Mouse (Mus musculus): ENCODE measurements around the gene Gad1. TPM values are rescaled to one million over a fixed set of nuclear protein-coding genes. Genes with fewer than 3 reads are reported as not detected.
A peak's percentile ranks its signal among the peaks of the same experiment; 100 is the strongest.

Gene Gad1
- polyA plus RNA-seq, 1 experiment from 2014 or later, result 0.23 TPM

GRCm38 (mm10) chr2:70565651-70566602 lies 13.1 kb downstream of the Gad1 start:
- H3K4me1 ChIP-seq, result peaks cover 74% of the 10 kb centered on the region
- no peaks in the 10 kb centered on the region for H3K36me3 ChIP-seq
- ATAC-seq (ENCODE audit: extremely low read depth, insufficient number of reproducible peaks, low FRiP score, low TSS enrichment), result no peak
- 3% methylated on average over 30 of the region's 30 CpGs for WGBS
- H3K27me3 ChIP-seq (replicated peaks), result peaks cover 99% of the 10 kb centered on the region
- peak overlapping the region; percentile 53 for H3K4me3 ChIP-seq
- peak overlapping the region; percentile 48; the same call in 1 of the 2 replicates for H3K9ac ChIP-seq
- peak overlapping the region; percentile 86 for H3K4me2 ChIP-seq
- H3K9me3 ChIP-seq, result no peaks in the 10 kb centered on the region
- no peak overlapping the region for H3K27ac ChIP-seq (replicated peaks)

GRCm38 (mm10) chr2:70566603-70566981 lies 13.7 kb downstream of the Gad1 start:
- no peaks in the 10 kb centered on the region for H3K9me3 ChIP-seq
- H3K9ac ChIP-seq, result no peak overlapping the region
- H3K4me3 ChIP-seq, result peak overlapping the region; percentile 53
- peaks cover 99% of the 10 kb centered on the region for H3K27me3 ChIP-seq (replicated peaks)
- H3K4me1 ChIP-seq, result peaks cover 72% of the 10 kb centered on the region
- peak overlapping the region; percentile 86 for H3K4me2 ChIP-seq
- WGBS, result 3% methylated on average over 18 of the region's 18 CpGs
- ATAC-seq (ENCODE audit: extremely low read depth, insufficient number of reproducible peaks, low FRiP score, low TSS enrichment), result no peak
- no peak overlapping the region for H3K27ac ChIP-seq (replicated peaks)
- H3K36me3 ChIP-seq, result no peaks in the 10 kb centered on the region

- ATAC-seq (ENCODE audit: extremely low read depth, insufficient number of reproducible peaks, low FRiP score, low TSS enrichment), result no peak
- 7% methylated on average over 23 of the region's 23 CpGs for WGBS
- peaks cover 69% of the 10 kb centered on the region for H3K4me1 ChIP-seq
Observed at GRCm38 (mm10) chr2:70567071-70567681, 14.3 kb downstream of the Gad1 start.

GRCm38 (mm10) chr2:70567682-70568077 lies 14.8 kb downstream of the Gad1 start:
- Histone ChIP-seq H3K4me2 (peak overlapping the region; percentile 86), H3K36me3 (no peaks in the 10 kb centered on the region), H3K9me3 (no peaks in the 10 kb centered on the region), H3K27me3 (replicated peaks) (peaks cover 99% of the 10 kb centered on the region), H3K4me3 (peak overlapping the region; percentile 53), H3K27ac (replicated peaks) (no peak overlapping the region), H3K9ac (peak overlapping the region; percentile 72), H3K4me1 (peaks cover 64% of the 10 kb centered on the region)
- WGBS, result 4% methylated on average over 12 of the region's 12 CpGs
- no peak for ATAC-seq (ENCODE audit: extremely low read depth, insufficient number of reproducible peaks, low FRiP score, low TSS enrichment)

More at GRCm38 (mm10) chr2:70567071-70567681, 14.3 kb downstream of the Gad1 start:
- Histone ChIP-seq H3K4me3 (peak overlapping the region; percentile 53), H3K36me3 (no peaks in the 10 kb centered on the region), H3K27ac (replicated peaks) (no peak overlapping the region), H3K4me2 (peak overlapping the region; percentile 86), H3K9ac (peak overlapping the region; percentile 33; the same call in 1 of the 2 replicates), H3K27me3 (replicated peaks) (peaks cover 99% of the 10 kb centered on the region), H3K9me3 (no peaks in the 10 kb centered on the region)

- under 1% methylated on average over 34 of the region's 34 CpGs for WGBS
- peak overlapping the region; percentile 53 for H3K4me3 ChIP-seq
- no peak for ATAC-seq (ENCODE audit: extremely low read depth, insufficient number of reproducible peaks, low FRiP score, low TSS enrichment)
- H3K27ac ChIP-seq (replicated peaks), result no peak overlapping the region
- H3K9me3 ChIP-seq, result no peaks in the 10 kb centered on the region
- H3K4me1 ChIP-seq, result peaks cover 57% of the 10 kb centered on the region
- H3K4me2 ChIP-seq, result peak overlapping the region; percentile 86
- H3K36me3 ChIP-seq, result no peaks in the 10 kb centered on the region
- H3K27me3 ChIP-seq (replicated peaks), result peaks cover 98% of the 10 kb centered on the region
- H3K9ac ChIP-seq, result peak overlapping the region; percentile 72
Observed at GRCm38 (mm10) chr2:70568198-70568941, 15.5 kb downstream of the Gad1 start.

GRCm38 (mm10) chr2:70571698-70572097 lies 18.8 kb downstream of the Gad1 start:
- 42% methylated on average over 4 of the region's 4 CpGs for WGBS
- Histone ChIP-seq H3K9me3 (no peaks in the 10 kb centered on the region), H3K36me3 (no peaks in the 10 kb centered on the region), H3K4me1 (peaks cover 30% of the 10 kb centered on the region), H3K27me3 (replicated peaks) (peaks cover 78% of the 10 kb centered on the region), H3K9ac (no peak overlapping the region), H3K4me3 (no peak overlapping the region), H3K4me2 (no peak overlapping the region), H3K27ac (replicated peaks) (no peak overlapping the region)
- no peak for ATAC-seq (ENCODE audit: extremely low read depth, insufficient number of reproducible peaks, low FRiP score, low TSS enrichment)

- Histone ChIP-seq H3K27me3 (replicated peaks) (peaks cover 72% of the 10 kb centered on the region), H3K9me3 (no peaks in the 10 kb centered on the region), H3K4me2 (no peak overlapping the region), H3K27ac (replicated peaks) (no peak overlapping the region), H3K9ac (no peak overlapping the region), H3K36me3 (no peaks in the 10 kb centered on the region), H3K4me1 (peaks cover 24% of the 10 kb centered on the region), H3K4me3 (no peak overlapping the region)
- 53% methylated on average over 9 of the region's 9 CpGs for WGBS
- ATAC-seq (ENCODE audit: extremely low read depth, insufficient number of reproducible peaks, low FRiP score, low TSS enrichment), result no peak
Observed at GRCm38 (mm10) chr2:70572251-70572650, 19.4 kb downstream of the Gad1 start.

GRCm38 (mm10) chr2:70573544-70574210 lies 20.8 kb downstream of the Gad1 start:
- no peak for ATAC-seq (ENCODE audit: extremely low read depth, insufficient number of reproducible peaks, low FRiP score, low TSS enrichment)

GRCm38 (mm10) chr2:70588200-70588599 lies 35.3 kb downstream of the Gad1 start:
- Histone ChIP-seq H3K9ac (no peak overlapping the region), H3K27ac (replicated peaks) (no peak overlapping the region), H3K4me2 (no peak overlapping the region), H3K9me3 (no peaks in the 10 kb centered on the region), H3K27me3 (replicated peaks) (no peaks in the 10 kb centered on the region), H3K4me3 (no peak overlapping the region), H3K4me1 (no peaks in the 10 kb centered on the region), H3K36me3 (no peaks in the 10 kb centered on the region)
- ATAC-seq (ENCODE audit: extremely low read depth, insufficient number of reproducible peaks, low FRiP score, low TSS enrichment), result no peak
- 82% methylated on average over 6 of the region's 6 CpGs for WGBS

More at GRCm38 (mm10) chr2:70573544-70574210, 20.8 kb downstream of the Gad1 start:
- no peaks in the 10 kb centered on the region for H3K36me3 ChIP-seq
- peaks cover 10% of the 10 kb centered on the region for H3K4me1 ChIP-seq
- no peak overlapping the region for H3K27ac ChIP-seq (replicated peaks)
- 73% methylated on average over 8 of the region's 8 CpGs for WGBS
- no peak overlapping the region for H3K4me3 ChIP-seq
- peaks cover 59% of the 10 kb centered on the region for H3K27me3 ChIP-seq (replicated peaks)
- H3K4me2 ChIP-seq, result no peak overlapping the region
- no peak overlapping the region for H3K9ac ChIP-seq
- H3K9me3 ChIP-seq, result no peaks in the 10 kb centered on the region

GRCm38 (mm10) chr2:70592432-70592831 lies 39.6 kb downstream of the Gad1 start:
- 80% methylated on average over 6 of the region's 6 CpGs for WGBS
- no peak for ATAC-seq (ENCODE audit: extremely low read depth, insufficient number of reproducible peaks, low FRiP score, low TSS enrichment)
- H3K9me3 ChIP-seq, result no peaks in the 10 kb centered on the region

More at GRCm38 (mm10) chr2:70592432-70592831, 39.6 kb downstream of the Gad1 start:
- Histone ChIP-seq H3K4me2 (no peak overlapping the region), H3K4me1 (no peaks in the 10 kb centered on the region), H3K9ac (no peak overlapping the region), H3K27ac (replicated peaks) (no peak overlapping the region), H3K27me3 (replicated peaks) (no peaks in the 10 kb centered on the region), H3K4me3 (no peak overlapping the region), H3K36me3 (no peaks in the 10 kb centered on the region)
